Mouse (Mus musculus) liver, postnatal 0 days (tissue): ENCODE measurements at regions not wholly inside any gene's neighbourhood (a gene's known extent, or its start where the extent isn't known, plus 50 kb on each side); places are given as distances from the start of the nearest gene placed in this dataset.

Experiments
- ATAC-seq: fragments of 200-750 bp; cut with Nextera tagmentation; 2 replicates; pipeline ENCODE4 v1.8.0; 2017; ENCODE audit warnings: mild to moderate bottlenecking, moderate library complexity
- DNase-seq: peaks from one replicate; pipeline ENCODE4 v3.0.0-alpha.2; 2016
- H3K27ac ChIP-seq: fragments of 300-500 bp; sonication (generic); 2 replicates; pipeline ENCODE4 v1.5.1; 2014; ENCODE audit warnings: antibody characterized with exemption, moderate library complexity, mild to moderate bottlenecking, low read depth
- H3K27me3 ChIP-seq: fragments of 300-500 bp; sonication (generic); 2 replicates; pipeline ENCODE4 v1.6.1; 2014; ENCODE audit warnings: low read length, control low read depth, mixed read lengths; ENCODE audit not compliant: insufficient read depth
- H3K36me3 ChIP-seq: fragments of 300-500 bp; sonication (generic); replicated peaks from 2 replicates; pipeline ENCODE4 v1.6.1; 2014; ENCODE audit warnings: mild to moderate bottlenecking, control low read depth, low read length, moderate library complexity, mixed read lengths; ENCODE audit not compliant: insufficient read depth
- H3K4me1 ChIP-seq: fragments of 300-500 bp; sonication (generic); 2 replicates; pipeline ENCODE4 v1.6.1; 2014; ENCODE audit warnings: antibody characterized with exemption, mild to moderate bottlenecking, control low read depth; ENCODE audit not compliant: insufficient read depth
- H3K4me2 ChIP-seq: fragments of 300-500 bp; sonication (generic); 2 replicates; pipeline ENCODE4 v1.6.1; 2014; ENCODE audit warnings: low read depth, mild to moderate bottlenecking, low read length, moderate library complexity, mixed read lengths
- H3K4me3 ChIP-seq: fragments of 300-500 bp; sonication (generic); 2 replicates; pipeline ENCODE4 v1.5.1; 2014; ENCODE audit warnings: low read depth, low read length
- H3K9ac ChIP-seq: fragments of 300-500 bp; sonication (generic); replicated peaks from 2 replicates; pipeline ENCODE4 v1.6.1; 2014; ENCODE audit warnings: mild to moderate bottlenecking, moderate library complexity
- H3K9me3 ChIP-seq: fragments of 300-500 bp; sonication (generic); 2 replicates; pipeline ENCODE4 v1.6.1; 2016; ENCODE audit warnings: mild to moderate bottlenecking, control low read depth, low read length, mixed read lengths
- CTCF ChIP-seq: sonication (generic); IDR thresholded peaks from 2 replicates; pipeline ENCODE4 v1.5.1; 2016; ENCODE audit warnings: antibody characterized with exemption, low read depth
- EP300 ChIP-seq: IDR thresholded peaks from 2 replicates; pipeline ENCODE4 v1.6.1; 2016; ENCODE audit warnings: antibody characterized with exemption, low read depth, mild to moderate bottlenecking
- WGBS: fragments of 180-500 bp; shearing (Covaris S2); extraction: QIAGEN DNeasy Blood & Tissue Kit; methylation state at CpG from one replicate; pipeline ENCODE4 v1.1.7; 2014; ENCODE audit not compliant: insufficient replicate concordance; 5-methylcytosine and 5-hydroxymethylcytosine counted together

- Histone ChIP-seq H3K9me3 (no peaks in the 10 kb centered on the region), H3K27ac (no peak overlapping the region), H3K9ac (no peak overlapping the region), H3K4me1 (no peaks in the 10 kb centered on the region), H3K36me3 (no peaks in the 10 kb centered on the region), H3K4me2 (no peak overlapping the region), H3K27me3 (no peaks in the 10 kb centered on the region), H3K4me3 (no peak overlapping the region)
- 75% methylated on average over 3 of the region's 3 CpGs for WGBS
- no peak for TF ChIP-seq CTCF
- TF ChIP-seq EP300, result no peak
- DNase-seq (no peak), ATAC-seq (no peak)
These were observed 79.4 kb downstream of the Thnsl1 start for GRCm38 (mm10) chr2:21284881-21285280.

GRCm38 (mm10) chr2:21287786-21288185 is 79.6 kb upstream of the Gpr158 start:
- Histone ChIP-seq H3K4me1 (no peaks in the 10 kb centered on the region), H3K36me3 (no peaks in the 10 kb centered on the region), H3K27me3 (no peaks in the 10 kb centered on the region), H3K4me3 (no peak overlapping the region), H3K27ac (no peak overlapping the region), H3K9me3 (no peaks in the 10 kb centered on the region), H3K9ac (no peak overlapping the region), H3K4me2 (no peak overlapping the region)
- DNase-seq (no peak), ATAC-seq (no peak)
- TF ChIP-seq CTCF (no peak), EP300 (no peak)
- 77% methylated on average over 13 of the region's 13 CpGs for WGBS

- Histone ChIP-seq H3K4me2 (no peak overlapping the region), H3K4me1 (no peaks in the 10 kb centered on the region), H3K27me3 (no peaks in the 10 kb centered on the region), H3K4me3 (no peak overlapping the region), H3K36me3 (no peaks in the 10 kb centered on the region), H3K27ac (no peak overlapping the region), H3K9ac (no peak overlapping the region), H3K9me3 (no peaks in the 10 kb centered on the region)
- ATAC-seq (no peak), DNase-seq (no peak)
- WGBS, result 49% methylated on average over 2 of the region's 2 CpGs
- no peak for TF ChIP-seq CTCF
- no peak for TF ChIP-seq EP300
These were observed 74.6 kb upstream of the Gpr158 start for GRCm38 (mm10) chr2:21292669-21293151.

GRCm38 (mm10) chr2:21294002-21294401 is 73.3 kb upstream of the Gpr158 start:
- TF ChIP-seq EP300, result no peak
- TF ChIP-seq CTCF, result no peak
- no peak overlapping the region for H3K4me2 ChIP-seq
- H3K4me3 ChIP-seq, result no peak overlapping the region
- no peaks in the 10 kb centered on the region for H3K36me3 ChIP-seq
- no peak overlapping the region for H3K27ac ChIP-seq
- H3K4me1 ChIP-seq, result no peaks in the 10 kb centered on the region
- no peaks in the 10 kb centered on the region for H3K9me3 ChIP-seq
- H3K9ac ChIP-seq, result no peak overlapping the region
- 63% methylated on average over 2 of the region's 2 CpGs for WGBS
- ATAC-seq, result no peak
- H3K27me3 ChIP-seq, result no peaks in the 10 kb centered on the region
- no peak for DNase-seq

GRCm38 (mm10) chr2:21299681-21300080 is 67.7 kb upstream of the Gpr158 start:
- ATAC-seq (no peak), DNase-seq (no peak)
- no peaks in the 10 kb centered on the region for H3K36me3 ChIP-seq
- TF ChIP-seq EP300, result no peak
- TF ChIP-seq CTCF, result no peak
- no peaks in the 10 kb centered on the region for H3K9me3 ChIP-seq
- no peaks in the 10 kb centered on the region for H3K4me1 ChIP-seq
- no peak overlapping the region for H3K27ac ChIP-seq
- H3K9ac ChIP-seq, result no peak overlapping the region
- H3K27me3 ChIP-seq, result no peaks in the 10 kb centered on the region
- H3K4me3 ChIP-seq, result no peak overlapping the region
- WGBS, result 89% methylated on average over 5 of the region's 5 CpGs
- H3K4me2 ChIP-seq, result no peak overlapping the region
